Mouse (Mus musculus) forebrain, embryonic 13.5 days (tissue): ENCODE measurements around the gene Pdzd2. TPM values are rescaled to one million over a fixed set of nuclear protein-coding genes. Genes with fewer than 3 reads are reported as not detected.

Source experiments
- ATAC-seq: fragments of 200-750 bp; cut with Nextera tagmentation; 2 replicates; pipeline ENCODE4 v1.8.0; 2017
- H3K27ac ChIP-seq: fragments of 300-500 bp; sonication (generic); 2 replicates; pipeline ENCODE4 v1.5.1; 2015; ENCODE audit warnings: inconsistent platforms, mild to moderate bottlenecking, moderate library complexity
- H3K27me3 ChIP-seq: fragments of 300-500 bp; sonication (generic); 2 replicates; pipeline ENCODE4 v1.6.1; 2015; ENCODE audit warnings: mild to moderate bottlenecking, inconsistent platforms
- H3K36me3 ChIP-seq: fragments of 300-500 bp; sonication (generic); 2 replicates; pipeline ENCODE4 v1.6.1; 2015; ENCODE audit warnings: mild to moderate bottlenecking, inconsistent platforms; ENCODE audit not compliant: poor library complexity, severe bottlenecking
- H3K4me1 ChIP-seq: fragments of 300-500 bp; sonication (generic); 2 replicates; pipeline ENCODE4 v1.6.1; 2015; ENCODE audit warnings: inconsistent platforms
- H3K4me2 ChIP-seq: fragments of 300-500 bp; sonication (generic); 2 replicates; pipeline ENCODE4 v1.6.1; 2015; ENCODE audit warnings: inconsistent platforms, mild to moderate bottlenecking, moderate library complexity
- H3K4me3 ChIP-seq: fragments of 300-500 bp; sonication (generic); 2 replicates; pipeline ENCODE4 v1.5.1; 2015; ENCODE audit warnings: mild to moderate bottlenecking, inconsistent platforms
- H3K9ac ChIP-seq: fragments of 300-500 bp; sonication (generic); 2 replicates; pipeline ENCODE4 v1.6.1; 2015; ENCODE audit warnings: mild to moderate bottlenecking, inconsistent platforms
- H3K9me3 ChIP-seq: fragments of 300-500 bp; sonication (generic); replicated peaks from 2 replicates; pipeline ENCODE4 v1.6.1; 2016; ENCODE audit warnings: inconsistent platforms
- WGBS: fragments of 180-500 bp; shearing (Covaris S2); methylation state at CpG from one replicate; pipeline ENCODE4 v1.1.7; 2015; 5-methylcytosine and 5-hydroxymethylcytosine counted together
- polyA plus RNA-seq: library from polyadenylated mRNA; unstranded; fragments of >200 nt; fragmentation: Nextera tagmentation; extraction: Ambion mirVana; gene quantifications from 2 replicates; pipeline ENCODE4 v1.2.1, GENCODE M21; 2015

Pdzd2 gene
- polyA plus RNA-seq, 1 experiment from 2014 or later: 5.5 TPM

DNA sequence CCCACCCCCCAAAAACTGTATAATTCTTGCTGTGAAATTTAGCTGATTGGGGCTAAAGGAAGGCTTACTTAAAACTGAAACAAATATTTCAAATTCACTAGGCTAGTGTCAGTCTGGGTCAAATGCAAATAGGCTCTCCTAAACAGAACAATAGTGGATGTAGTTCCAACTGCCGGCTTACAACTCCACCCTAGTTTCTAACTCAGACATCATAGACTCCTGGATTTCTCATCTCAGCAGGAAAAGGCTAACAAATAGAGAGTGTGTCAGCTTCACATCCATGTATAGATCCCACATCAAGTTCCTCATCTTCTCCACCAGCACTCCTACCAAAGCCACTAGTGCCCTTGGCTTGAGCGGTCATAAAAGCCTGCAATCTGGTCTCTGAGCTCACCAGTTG is 290.4 kb downstream of the Pdzd2 start:
- H3K9ac ChIP-seq: no peak overlapping the region
- no peak overlapping the region for H3K4me2 ChIP-seq
- H3K4me3 ChIP-seq: no peak overlapping the region
- H3K4me1 ChIP-seq: no peaks in the 10 kb centered on the region
- no peak overlapping the region for H3K27ac ChIP-seq
- ATAC-seq: no peak
- H3K27me3 ChIP-seq: no peaks in the 10 kb centered on the region
- H3K9me3 ChIP-seq: no peaks in the 10 kb centered on the region
- H3K36me3 ChIP-seq: no peaks in the 10 kb centered on the region
- WGBS: 75% methylated on average over 2 of the region's 2 CpGs

DNA sequence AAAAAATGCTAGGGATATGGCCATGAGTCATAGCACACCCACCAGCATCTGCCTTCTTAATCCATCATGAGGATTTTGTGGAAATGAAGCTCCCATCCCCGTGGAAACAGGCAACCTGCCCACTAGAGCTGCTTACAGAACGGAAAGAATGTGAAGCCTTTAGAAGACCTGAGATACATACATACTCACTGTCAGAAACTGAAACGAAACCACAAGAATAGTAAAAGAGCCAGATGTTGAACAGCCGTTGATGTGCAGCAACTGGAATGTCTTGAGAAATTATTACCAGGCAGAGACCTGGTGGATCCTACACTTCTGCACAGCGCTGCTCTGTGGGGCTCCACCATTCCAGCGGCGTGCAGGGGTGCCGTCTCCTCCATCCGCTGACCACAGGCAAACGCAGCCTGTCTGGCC is 292.7 kb downstream of the Pdzd2 start:
- WGBS: 85% methylated on average over 10 of the region's 10 CpGs

GRCm38 (mm10) chr15:12444551-12444950 is 295.2 kb downstream of the Pdzd2 start:
- Histone ChIP-seq H3K4me2 (no peak overlapping the region), H3K4me3 (no peak overlapping the region), H3K9ac (no peak overlapping the region), H3K9me3 (no peaks in the 10 kb centered on the region), H3K4me1 (no peaks in the 10 kb centered on the region), H3K27ac (no peak overlapping the region), H3K27me3 (no peaks in the 10 kb centered on the region), H3K36me3 (no peaks in the 10 kb centered on the region)
- no peak for ATAC-seq
- WGBS: 61% methylated on average over 5 of the region's 5 CpGs

More for the DNA sequence above, 292.7 kb downstream of the Pdzd2 start:
- H3K27ac ChIP-seq: no peak overlapping the region
- no peak overlapping the region for H3K4me3 ChIP-seq
- H3K4me1 ChIP-seq: no peaks in the 10 kb centered on the region
- H3K9me3 ChIP-seq: no peaks in the 10 kb centered on the region
- H3K4me2 ChIP-seq: no peak overlapping the region
- H3K27me3 ChIP-seq: no peaks in the 10 kb centered on the region
- H3K36me3 ChIP-seq: no peaks in the 10 kb centered on the region
- no peak overlapping the region for H3K9ac ChIP-seq
- no peak for ATAC-seq

GRCm38 (mm10) chr15:12439351-12439751 is 300.4 kb downstream of the Pdzd2 start:
- no peak for ATAC-seq
- no peaks in the 10 kb centered on the region for H3K9me3 ChIP-seq
- WGBS: 56% methylated on average over 6 of the region's 6 CpGs
- H3K36me3 ChIP-seq: no peaks in the 10 kb centered on the region
- no peak overlapping the region for H3K9ac ChIP-seq
- no peak overlapping the region for H3K4me2 ChIP-seq
- H3K27ac ChIP-seq: no peak overlapping the region
- no peak overlapping the region for H3K4me3 ChIP-seq
- H3K4me1 ChIP-seq: no peaks in the 10 kb centered on the region
- H3K27me3 ChIP-seq: no peaks in the 10 kb centered on the region

GRCm38 (mm10) chr15:12438691-12439090 is 301.0 kb downstream of the Pdzd2 start:
- Histone ChIP-seq H3K4me1 (no peaks in the 10 kb centered on the region), H3K4me2 (no peak overlapping the region), H3K9me3 (no peaks in the 10 kb centered on the region), H3K9ac (no peak overlapping the region), H3K4me3 (no peak overlapping the region), H3K36me3 (no peaks in the 10 kb centered on the region), H3K27ac (no peak overlapping the region), H3K27me3 (no peaks in the 10 kb centered on the region)
- 86% methylated on average over 6 of the region's 6 CpGs for WGBS
- ATAC-seq: no peak

- Histone ChIP-seq H3K27ac (no peak overlapping the region), H3K4me1 (no peaks in the 10 kb centered on the region), H3K36me3 (no peaks in the 10 kb centered on the region), H3K4me2 (no peak overlapping the region), H3K4me3 (no peak overlapping the region), H3K9ac (no peak overlapping the region), H3K27me3 (no peaks in the 10 kb centered on the region), H3K9me3 (no peaks in the 10 kb centered on the region)
- WGBS: 88% methylated on average over 11 of the region's 11 CpGs
- no peak for ATAC-seq
These were observed 301.6 kb downstream of the Pdzd2 start for GRCm38 (mm10) chr15:12438081-12438480.

DNA sequence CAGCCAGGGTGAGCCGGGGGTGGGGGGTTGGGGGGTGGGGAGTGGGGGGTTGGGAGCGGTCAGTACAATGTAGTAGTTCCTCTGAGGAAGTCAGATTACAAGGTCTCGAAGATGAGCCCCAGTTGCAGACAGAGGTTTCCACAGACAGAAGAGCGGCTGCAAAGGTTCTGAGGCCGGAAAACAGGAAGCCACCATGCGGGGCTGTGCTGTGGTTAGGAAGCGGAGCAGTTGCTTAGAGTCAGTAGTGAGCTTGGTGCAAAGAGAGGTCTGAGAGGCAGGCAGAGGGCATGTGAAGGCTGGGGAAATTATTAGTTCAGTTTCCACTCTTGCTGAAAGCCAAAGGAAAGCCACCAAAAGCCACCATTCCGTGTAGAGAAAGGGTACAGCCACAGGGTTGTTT is 303.8 kb downstream of the Pdzd2 start:
- no peak overlapping the region for H3K27ac ChIP-seq
- H3K4me1 ChIP-seq: no peaks in the 10 kb centered on the region
- 83% methylated on average over 8 of the region's 8 CpGs for WGBS
- H3K9ac ChIP-seq: no peak overlapping the region
- no peak for ATAC-seq
- no peak overlapping the region for H3K4me2 ChIP-seq
- no peaks in the 10 kb centered on the region for H3K27me3 ChIP-seq
- no peaks in the 10 kb centered on the region for H3K9me3 ChIP-seq
- H3K4me3 ChIP-seq: no peak overlapping the region
- H3K36me3 ChIP-seq: no peaks in the 10 kb centered on the region

GRCm38 (mm10) chr15:12433893-12434599 is 305.7 kb downstream of the Pdzd2 start:
- WGBS: 83% methylated on average over 19 of the region's 19 CpGs
- Histone ChIP-seq H3K9ac (no peak overlapping the region), H3K4me1 (no peaks in the 10 kb centered on the region), H3K9me3 (no peaks in the 10 kb centered on the region), H3K36me3 (no peaks in the 10 kb centered on the region), H3K27ac (no peak overlapping the region), H3K4me2 (no peak overlapping the region), H3K4me3 (no peak overlapping the region), H3K27me3 (no peaks in the 10 kb centered on the region)
- no peak for ATAC-seq

- Histone ChIP-seq H3K4me3 (no peak overlapping the region), H3K36me3 (no peaks in the 10 kb centered on the region), H3K9me3 (no peaks in the 10 kb centered on the region), H3K27me3 (no peaks in the 10 kb centered on the region), H3K27ac (no peak overlapping the region), H3K9ac (no peak overlapping the region), H3K4me1 (no peaks in the 10 kb centered on the region), H3K4me2 (no peak overlapping the region)
- ATAC-seq: no peak
These were observed 306.8 kb downstream of the Pdzd2 start for GRCm38 (mm10) chr15:12432879-12433278.

DNA sequence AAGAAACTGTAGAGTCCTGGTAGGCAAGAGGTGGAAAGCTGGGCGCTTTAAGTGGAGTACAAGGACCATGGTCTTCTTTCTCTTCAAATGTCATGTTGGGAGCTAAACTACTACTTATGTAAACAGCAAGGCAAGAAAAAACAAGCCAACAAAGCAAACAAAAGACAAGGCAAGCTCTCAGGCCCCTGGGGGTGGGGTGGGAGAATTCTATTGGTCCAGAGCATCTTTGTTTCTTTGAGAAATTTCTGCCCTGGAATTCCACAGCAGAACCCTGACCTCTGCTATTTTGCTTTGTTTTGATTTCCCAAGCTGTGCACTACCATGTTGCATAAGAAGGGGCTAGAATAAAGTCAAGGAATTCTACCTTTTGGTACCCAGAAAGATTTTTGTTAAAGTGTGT is 307.4 kb downstream of the Pdzd2 start:
- Histone ChIP-seq H3K4me1 (no peaks in the 10 kb centered on the region), H3K27ac (no peak overlapping the region), H3K36me3 (no peaks in the 10 kb centered on the region), H3K9me3 (no peaks in the 10 kb centered on the region), H3K4me3 (no peak overlapping the region), H3K9ac (no peak overlapping the region), H3K4me2 (no peak overlapping the region), H3K27me3 (no peaks in the 10 kb centered on the region)
- no peak for ATAC-seq
- WGBS: 79% methylated on average over 1 of the region's 1 CpGs

DNA sequence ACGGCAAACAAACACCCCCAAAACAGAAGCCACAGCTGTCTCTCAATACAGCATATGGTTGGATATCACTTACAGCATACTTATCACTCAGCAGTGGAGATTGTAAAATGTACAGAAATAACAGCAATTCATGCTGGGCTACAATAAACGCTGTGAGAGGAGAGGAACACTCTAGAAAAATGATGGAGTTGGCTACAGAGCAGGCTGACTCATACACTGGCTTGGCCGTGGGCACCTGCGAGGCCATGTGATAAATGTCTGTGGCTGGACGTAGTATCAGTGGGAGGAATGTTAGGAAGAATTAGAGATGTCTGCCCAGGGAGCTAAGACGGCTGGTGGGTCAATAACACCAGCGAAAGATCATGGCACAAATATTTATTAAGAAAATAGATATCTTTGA is 308.0 kb downstream of the Pdzd2 start:
- no peak overlapping the region for H3K4me3 ChIP-seq
- no peaks in the 10 kb centered on the region for H3K36me3 ChIP-seq
- H3K9ac ChIP-seq: no peak overlapping the region
- no peaks in the 10 kb centered on the region for H3K9me3 ChIP-seq
- 88% methylated on average over 7 of the region's 7 CpGs for WGBS
- H3K27me3 ChIP-seq: no peaks in the 10 kb centered on the region
- no peak overlapping the region for H3K4me2 ChIP-seq
- no peaks in the 10 kb centered on the region for H3K4me1 ChIP-seq
- no peak for ATAC-seq
- H3K27ac ChIP-seq: no peak overlapping the region

DNA sequence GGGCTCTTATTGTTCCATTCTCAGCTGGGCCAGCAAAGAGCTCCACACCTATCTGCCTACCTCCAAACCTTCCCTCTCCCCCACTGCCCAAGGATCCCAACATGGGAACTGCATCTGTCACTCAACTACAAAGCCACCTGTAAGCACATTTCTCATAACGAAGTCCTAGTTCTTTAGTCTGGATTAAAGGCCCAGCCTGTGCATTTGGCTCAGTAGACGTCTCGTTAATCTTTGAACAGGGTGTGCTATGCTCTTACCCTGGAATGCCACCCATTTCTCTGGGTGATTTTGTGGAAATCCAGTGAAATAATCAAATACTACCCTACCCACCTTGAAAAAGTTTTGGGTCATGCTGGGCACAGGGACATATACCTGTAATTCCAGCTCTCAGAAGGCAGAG is 308.5 kb downstream of the Pdzd2 start:
- H3K4me2 ChIP-seq: no peak overlapping the region
- H3K9ac ChIP-seq: no peak overlapping the region
- no peak overlapping the region for H3K4me3 ChIP-seq
- no peaks in the 10 kb centered on the region for H3K27me3 ChIP-seq
- H3K27ac ChIP-seq: no peak overlapping the region
- no peaks in the 10 kb centered on the region for H3K4me1 ChIP-seq
- 70% methylated on average over 3 of the region's 3 CpGs for WGBS
- ATAC-seq: no peak
- H3K36me3 ChIP-seq: no peaks in the 10 kb centered on the region
- H3K9me3 ChIP-seq: no peaks in the 10 kb centered on the region

GRCm38 (mm10) chr15:12430670-12431069 is 309.1 kb downstream of the Pdzd2 start:
- Histone ChIP-seq H3K4me3 (no peak overlapping the region), H3K4me1 (no peaks in the 10 kb centered on the region), H3K36me3 (no peaks in the 10 kb centered on the region), H3K4me2 (no peak overlapping the region), H3K27ac (no peak overlapping the region), H3K9me3 (no peaks in the 10 kb centered on the region), H3K27me3 (no peaks in the 10 kb centered on the region), H3K9ac (no peak overlapping the region)
- ATAC-seq: no peak
- 83% methylated on average over 4 of the region's 4 CpGs for WGBS
